Mouse (Mus musculus): ENCODE measurements around the gene Bpifb5. TPM values are rescaled to one million over a fixed set of nuclear protein-coding genes. Genes with fewer than 3 reads are reported as not detected.
"Not testable (repeated sequence)": the region's sequence is repeated elsewhere in the genome, so short reads cannot be mapped to it uniquely, and the experiment has no call there.

Bpifb5 gene
- total RNA-seq, 4 experiments from 2014 or later: 0.24 to 0.35 TPM; not detected in 2

GRCm38 (mm10) chr2:154242726-154243125, 19.2 kb downstream of the Bpifb5 start:
- not testable (repeated sequence) for DNase-seq

- no peak for DNase-seq
Measured at GRCm38 (mm10) chr2:154243356-154244036, 20.0 kb downstream of the Bpifb5 start.

- no peak for DNase-seq
Measured at GRCm38 (mm10) chr2:154245322-154245721, 21.8 kb downstream of the Bpifb5 start.

GRCm38 (mm10) chr2:154255254-154255653, 31.7 kb downstream of the Bpifb5 start:
- not testable (repeated sequence) for DNase-seq

- DNase-seq: no peak
Measured at GRCm38 (mm10) chr2:154255770-154256169, 32.2 kb downstream of the Bpifb5 start.

- DNase-seq: not testable (repeated sequence)
Measured at GRCm38 (mm10) chr2:154257554-154257953, 34.0 kb downstream of the Bpifb5 start, which contains the start of gene Bpifb9a. TSS of gene Bpifb9a (plus strand) at chr2:154257854.

GRCm38 (mm10) chr2:154264397-154264796, 40.9 kb downstream of the Bpifb5 start:
- DNase-seq: not testable (repeated sequence)

Other genes with a start within 250 kb of the Bpifb5 start
- under 1 TPM in 1 of 4 experiments, not detected in 3; 0.17 TPM for gene Bpifa6, start 248.8 kb upstream of the Bpifb5 start, total RNA-seq (2022)
- gene Bpifa2, start 215.5 kb upstream of the Bpifb5 start, total RNA-seq (2022): 1 to 10 TPM in 1 of 4 experiments, under 1 TPM in 3; 0.37 to 1.0 (median 0.67) TPM
- not detected for gene Bpifa3, start 93.4 kb upstream of the Bpifb5 start, total RNA-seq (2022)
- gene Bpifa1, start 80.9 kb upstream of the Bpifb5 start, total RNA-seq (2022): not detected
- gene Bpifa5, start 61.1 kb upstream of the Bpifb5 start, total RNA-seq (2022): not detected
- gene Bpifb1, start 32.9 kb upstream of the Bpifb5 start, total RNA-seq (2022): not detected
- under 1 TPM in 1 of 4 experiments, not detected in 3; 0.87 TPM for gene Bpifb9a, start 34.1 kb downstream of the Bpifb5 start, total RNA-seq (2022)
- gene Bpifb9b, start 83.5 kb downstream of the Bpifb5 start, total RNA-seq (2022): under 1 TPM in 1 of 4 experiments, not detected in 3; 0.87 TPM
- gene Cdk5rap1, start 149.3 kb downstream of the Bpifb5 start, total RNA-seq (2022): 10 to 100 TPM; 13.7 to 25.4 (median 18.6) TPM
- 10 to 100 TPM; 21.3 to 37.6 (median 31.5) TPM for gene Snta1, start 184.4 kb downstream of the Bpifb5 start, total RNA-seq (2022)
- 10 to 100 TPM; 34.0 to 55.4 (median 43.4) TPM for gene Cbfa2t2, start 212.7 kb downstream of the Bpifb5 start, total RNA-seq (2022)